Mouse (Mus musculus): ENCODE data around the gene Tmem60.

The Tmem60 gene

DNA sequence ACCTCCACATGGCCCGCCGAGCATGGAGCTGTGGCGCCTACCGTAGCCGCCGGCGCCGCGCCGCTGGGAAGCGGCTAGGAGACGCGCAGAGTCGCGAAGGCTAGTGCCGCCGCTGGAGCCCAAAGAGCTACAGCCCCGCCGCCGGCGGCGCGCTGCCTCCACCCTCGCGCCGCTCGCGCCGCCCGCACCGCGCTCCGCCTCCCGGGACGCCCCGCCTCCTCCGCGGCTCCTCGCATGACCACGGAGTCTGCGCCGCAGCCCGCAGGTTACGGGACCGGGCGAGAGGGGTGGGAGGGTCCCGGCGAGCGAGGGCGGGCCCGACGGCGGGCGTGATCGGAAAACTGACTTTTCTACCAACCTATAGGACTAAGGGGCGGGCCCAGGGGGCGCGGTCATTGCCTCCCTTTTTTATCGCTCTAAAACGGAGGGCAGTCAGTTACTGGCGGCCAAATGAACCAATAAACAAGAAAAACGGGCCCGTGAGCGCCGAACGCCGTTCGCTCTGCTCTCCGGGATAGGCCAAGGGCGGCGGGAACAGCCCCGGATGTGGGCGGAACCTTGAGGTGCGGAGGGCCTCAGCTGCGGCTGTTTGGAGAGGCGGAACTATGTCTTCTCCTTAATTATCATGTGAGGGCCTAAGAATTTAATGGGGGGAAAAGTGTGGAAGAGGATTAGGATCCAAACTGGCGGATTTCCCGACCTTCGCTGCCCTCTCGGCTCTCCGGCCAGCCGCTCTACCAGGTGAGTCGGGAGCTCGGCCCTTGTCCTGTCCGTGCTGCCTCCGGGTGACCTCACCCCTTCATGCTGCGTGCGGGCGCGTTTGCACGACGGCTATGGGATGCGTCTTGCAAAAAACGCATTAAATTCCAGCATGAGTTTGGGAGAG is at the start of gene Tmem60, which contains the start of gene Phtf2:
Gene Tmem60, plus strand, starts transcription at position 277 of the 886 bp plus-strand sequence.
Gene Phtf2, minus strand, starts transcription at position 210 of the 886 bp plus-strand sequence.
- DNase-seq (ENCODE audit: extremely low spot score, low read depth, low spot score): peak; percentile 83

DNA sequence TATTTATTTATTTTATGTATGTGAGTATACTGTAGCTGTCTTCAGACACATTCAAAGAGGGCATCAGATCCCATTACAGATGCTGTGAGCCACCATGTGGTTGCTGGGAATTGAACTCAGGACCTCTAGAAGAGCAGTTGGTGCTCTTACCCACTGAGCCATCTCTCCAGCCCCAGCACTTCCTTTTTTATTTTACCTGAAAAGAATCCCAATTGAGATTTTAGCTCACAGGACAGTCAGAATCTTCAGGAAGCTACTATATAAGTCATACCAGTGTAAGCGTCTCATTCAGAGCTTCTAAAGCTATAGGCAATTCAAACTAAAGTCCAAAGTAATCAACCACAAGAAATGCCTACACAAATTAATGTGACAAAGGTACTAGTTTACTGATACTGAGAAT is 47.6 kb upstream of the Tmem60 start:
- no peak for DNase-seq (ENCODE audit: extremely low spot score, low read depth, low spot score)

DNA sequence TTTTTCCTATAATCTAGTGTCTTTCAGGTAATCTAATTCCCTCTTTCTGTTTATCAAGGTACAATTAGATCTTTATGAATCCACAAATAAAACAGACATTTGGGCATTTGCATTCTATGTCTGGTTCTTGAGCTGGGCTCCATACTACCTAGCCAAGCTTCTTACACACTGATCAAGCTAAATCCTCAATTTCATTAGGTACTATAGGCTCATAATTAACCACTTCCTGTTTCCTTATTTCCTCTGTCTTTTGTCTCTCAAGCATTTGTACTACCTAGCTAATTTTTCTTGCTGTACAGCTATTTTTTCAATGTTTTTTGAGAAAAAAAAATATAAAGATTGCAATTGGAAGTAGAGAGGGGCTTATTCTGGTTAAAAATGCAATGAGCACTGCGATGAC is 44.9 kb upstream of the Tmem60 start:
- DNase-seq (ENCODE audit: extremely low spot score, low read depth, low spot score): no peak

DNA sequence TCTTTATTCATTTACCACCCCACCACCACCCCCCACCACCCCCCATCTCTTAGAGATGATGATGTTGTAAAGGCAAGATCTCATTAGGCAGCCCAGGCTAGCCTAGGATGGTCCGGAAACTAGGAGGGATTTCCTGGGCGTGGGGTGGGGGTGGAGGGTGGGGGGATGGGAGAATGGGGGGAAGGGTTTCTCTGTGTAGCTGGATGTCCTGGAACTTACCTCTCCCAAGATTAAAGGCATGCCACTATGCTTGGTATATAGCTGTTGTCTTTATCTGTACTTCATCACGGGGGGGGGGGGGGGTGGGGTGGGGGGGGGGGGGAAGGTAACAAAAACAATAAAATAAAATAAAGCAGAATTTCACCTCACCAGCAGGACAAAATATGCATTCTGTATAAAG is 38.6 kb upstream of the Tmem60 start:
- no peak for DNase-seq (ENCODE audit: extremely low spot score, low read depth, low spot score)

DNA sequence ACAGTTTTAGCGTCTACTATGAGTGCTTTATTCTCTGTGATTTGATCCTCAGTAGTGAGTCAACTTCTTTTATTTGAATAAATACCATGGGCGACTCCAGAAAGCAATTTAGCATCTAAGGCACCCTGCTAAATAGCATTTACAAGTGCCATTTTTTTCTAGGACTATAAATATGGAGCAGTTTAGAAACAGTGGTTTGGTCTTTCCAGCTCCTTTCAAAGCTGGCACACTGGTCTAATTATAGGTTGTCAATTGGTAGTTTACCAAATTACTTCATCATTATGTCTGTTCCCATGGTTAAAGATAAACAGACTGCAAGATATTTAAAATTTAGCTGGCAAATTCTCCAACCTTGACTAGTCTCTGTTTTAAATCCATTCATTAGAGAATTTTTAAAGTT is 38.2 kb upstream of the Tmem60 start:
- DNase-seq (ENCODE audit: extremely low spot score, low read depth, low spot score): no peak

DNA sequence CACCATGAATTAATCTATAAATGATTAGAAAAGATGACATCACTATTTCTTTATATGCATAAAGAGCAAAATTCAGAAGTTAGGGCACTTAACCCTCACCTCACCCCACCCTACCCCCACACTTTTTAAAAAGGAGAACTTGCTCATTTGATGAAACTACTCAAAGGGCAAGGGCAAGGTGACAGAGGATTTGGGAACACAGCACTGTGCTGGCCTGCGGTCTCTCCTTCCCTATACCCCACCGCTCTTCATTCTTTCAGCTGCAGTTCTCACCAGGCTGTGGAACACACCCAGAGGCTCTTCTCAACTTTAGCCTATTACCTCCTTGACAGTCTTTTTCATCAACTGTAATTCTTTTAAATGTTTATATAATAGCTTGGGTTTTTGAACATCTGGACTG is 35.0 kb upstream of the Tmem60 start:
- DNase-seq (ENCODE audit: extremely low spot score, low read depth, low spot score): no peak

DNA sequence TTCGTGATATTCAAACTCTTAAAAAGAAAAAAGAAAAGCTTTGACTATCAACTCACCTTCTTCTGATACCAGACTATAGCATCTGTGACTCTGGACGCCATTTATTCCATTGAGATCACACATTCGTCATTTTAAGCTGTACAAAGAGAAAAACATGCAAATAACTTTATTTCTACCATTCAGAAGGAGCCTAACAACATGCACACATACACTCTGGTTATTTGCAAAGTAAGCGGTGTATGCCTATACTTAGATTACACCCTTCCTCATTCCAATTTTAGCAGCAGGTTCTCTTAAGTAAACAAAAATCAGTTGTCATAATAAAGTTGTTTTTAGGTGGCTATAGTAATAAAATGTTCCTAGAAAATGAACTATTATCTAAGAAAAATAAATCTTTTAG is 26.9 kb upstream of the Tmem60 start:
- DNase-seq (ENCODE audit: extremely low spot score, low read depth, low spot score): no peak

DNA sequence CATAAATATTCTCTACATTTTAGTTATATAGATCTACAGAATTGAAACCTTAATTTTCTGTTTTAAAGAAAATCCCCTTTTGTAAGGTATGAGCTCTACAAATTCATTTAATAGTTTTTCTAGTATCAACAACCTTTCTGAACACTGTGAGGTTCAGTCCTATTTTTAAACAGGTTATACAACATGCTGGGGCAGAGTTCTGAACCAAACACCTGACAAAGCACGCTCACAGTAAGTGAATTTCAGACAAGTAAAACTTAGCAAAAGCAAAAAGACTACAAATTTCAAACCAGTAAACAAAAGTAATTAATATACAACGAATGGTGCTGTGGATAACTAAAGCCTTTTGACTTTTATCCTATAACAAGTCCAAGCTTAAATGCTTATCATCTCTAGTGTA is 23.6 kb upstream of the Tmem60 start:
- no peak for DNase-seq (ENCODE audit: extremely low spot score, low read depth, low spot score)

DNA sequence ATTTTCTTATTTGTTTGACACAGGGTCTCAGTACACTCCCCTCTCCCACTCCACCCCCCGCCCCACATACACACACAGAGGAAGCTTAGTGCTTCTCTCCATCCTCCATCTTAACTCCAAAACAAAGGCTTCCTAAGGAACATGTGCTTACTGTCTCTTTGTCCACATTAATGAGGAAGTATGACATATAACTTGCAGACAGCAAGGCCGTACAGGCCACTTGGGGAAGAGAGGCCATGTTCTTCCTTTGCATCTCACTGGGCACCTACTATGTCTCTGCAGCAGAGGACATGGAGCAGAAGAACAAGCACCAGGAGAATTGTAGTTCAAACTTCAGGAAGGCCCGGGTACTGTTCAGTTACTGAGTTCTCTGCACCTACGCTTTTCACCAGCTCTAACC is 21.4 kb upstream of the Tmem60 start:
- no peak for DNase-seq (ENCODE audit: extremely low spot score, low read depth, low spot score)

DNA sequence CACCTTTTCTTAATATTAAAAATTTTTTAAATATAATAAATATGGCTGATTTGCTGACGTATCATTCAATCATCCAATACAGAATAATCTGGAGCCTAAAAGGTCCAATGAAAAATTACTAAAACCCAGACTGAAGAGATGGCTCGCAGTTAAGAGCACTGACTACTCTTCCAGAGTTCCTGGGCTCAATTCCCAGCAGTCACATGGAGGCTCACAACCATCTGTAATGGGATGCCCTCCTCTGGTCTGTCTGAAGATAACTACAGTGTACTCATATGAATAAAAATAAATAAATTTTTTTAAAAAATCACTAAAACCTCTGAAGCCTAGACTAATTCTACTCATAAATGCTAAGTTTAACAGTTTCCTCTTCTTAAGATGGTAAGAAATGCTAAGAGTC is 20.1 kb upstream of the Tmem60 start:
- no peak for DNase-seq (ENCODE audit: extremely low spot score, low read depth, low spot score)

DNA sequence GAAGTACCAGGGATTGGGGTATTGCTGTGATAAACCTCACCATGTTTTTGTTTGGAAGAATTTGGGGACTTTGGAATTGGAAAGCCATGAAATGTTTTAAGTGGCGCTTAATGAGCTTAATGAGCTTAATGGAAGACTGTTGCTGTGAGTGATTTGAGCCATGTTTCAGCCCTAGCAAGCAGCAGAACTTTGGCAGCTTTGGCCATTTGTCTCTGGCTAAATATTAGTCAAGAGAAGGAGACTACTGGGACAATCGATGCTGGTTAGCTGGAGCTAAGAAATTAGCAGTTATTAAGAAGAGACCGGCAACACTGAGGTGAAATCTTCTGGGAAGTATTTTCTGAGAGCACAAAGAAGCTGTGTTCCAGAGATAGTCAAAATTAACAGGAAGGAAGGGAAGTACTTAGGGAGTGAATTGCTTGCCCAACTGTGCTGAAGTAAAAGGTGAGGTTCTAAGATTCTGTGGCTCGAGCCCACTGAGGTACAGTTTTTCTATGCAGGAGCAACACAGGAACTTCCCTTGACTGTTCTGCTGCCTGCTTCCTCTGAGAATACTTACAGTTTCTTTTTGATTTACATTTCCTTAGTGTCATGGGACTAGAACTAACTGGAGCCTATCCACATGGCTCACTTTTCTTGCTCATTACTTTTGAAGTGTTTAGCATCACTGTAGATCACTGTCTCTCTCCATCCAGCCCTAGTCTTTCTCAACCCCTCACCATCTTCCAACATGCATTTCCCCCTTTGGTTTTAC is 17.6 kb upstream of the Tmem60 start:
- no peak for DNase-seq (ENCODE audit: extremely low spot score, low read depth, low spot score)

DNA sequence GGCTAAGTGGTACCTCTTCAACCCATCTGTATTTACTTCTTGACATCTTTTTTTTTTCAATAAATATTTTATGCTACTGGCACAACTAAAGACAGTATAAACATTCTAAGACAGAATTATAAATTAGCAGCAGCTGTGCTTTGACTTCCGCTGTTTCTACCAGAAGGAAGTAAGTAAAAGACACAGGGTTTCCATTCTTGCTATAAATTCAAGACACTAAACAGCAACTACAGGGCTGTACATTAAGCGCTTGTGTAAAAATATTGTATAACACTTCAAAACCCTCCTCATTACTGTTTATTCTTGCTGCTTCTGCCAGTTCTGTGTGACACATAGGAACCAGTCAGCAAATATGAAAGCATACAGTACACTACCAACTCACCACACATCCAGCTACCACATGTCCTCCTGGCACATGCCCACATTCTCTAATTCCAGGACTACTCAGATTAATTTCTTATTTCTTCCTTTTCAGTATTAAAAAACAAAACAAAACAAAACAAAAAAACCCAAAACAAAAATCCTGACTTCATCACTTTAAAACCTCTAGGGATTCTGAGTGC is 16.7 kb upstream of the Tmem60 start:
- DNase-seq (ENCODE audit: extremely low spot score, low read depth, low spot score): no peak

DNA sequence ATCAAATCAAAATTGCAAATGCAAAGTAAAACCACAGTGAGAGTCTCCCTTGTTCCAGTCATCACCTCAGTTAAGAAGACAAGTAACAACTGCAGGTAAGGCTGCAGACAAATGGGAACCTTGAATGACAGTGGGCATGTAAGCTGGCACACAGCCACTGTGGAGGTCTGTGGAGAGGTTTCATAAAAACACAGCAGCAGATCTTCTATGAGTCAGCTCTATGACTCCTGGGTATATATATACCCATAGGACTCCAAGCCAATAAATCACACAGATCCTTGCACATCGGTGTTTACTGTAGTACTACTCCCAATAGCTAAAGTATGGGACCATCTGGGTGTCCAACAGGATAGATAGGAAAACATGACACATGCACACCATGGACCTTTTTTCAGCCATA is 8.8 kb upstream of the Tmem60 start:
- DNase-seq (ENCODE audit: extremely low spot score, low read depth, low spot score): no peak

DNA sequence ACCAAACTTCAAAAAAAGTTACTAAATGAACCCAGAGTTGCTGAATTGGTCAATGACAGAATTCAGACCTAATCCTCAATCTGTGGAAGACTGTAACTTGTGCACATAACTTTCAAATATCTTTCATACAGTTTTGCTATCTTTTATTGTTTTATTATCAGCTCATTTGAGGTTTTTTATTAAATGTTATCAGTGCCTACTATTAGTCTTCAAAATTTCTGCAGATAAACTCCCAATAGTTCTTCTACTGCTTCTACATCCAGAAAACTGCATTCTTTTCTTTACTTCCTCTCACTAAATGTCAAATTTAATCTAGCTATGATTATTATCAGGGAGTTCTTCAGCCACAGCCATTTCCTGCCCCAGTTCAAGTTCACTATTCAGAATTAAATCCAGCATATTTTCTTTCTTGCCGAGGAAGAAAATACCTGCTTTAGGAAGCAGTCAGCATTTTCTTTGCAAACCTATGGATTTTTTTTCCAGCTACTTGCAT is 5.0 kb upstream of the Tmem60 start:
- no peak for DNase-seq (ENCODE audit: extremely low spot score, low read depth, low spot score)

DNA sequence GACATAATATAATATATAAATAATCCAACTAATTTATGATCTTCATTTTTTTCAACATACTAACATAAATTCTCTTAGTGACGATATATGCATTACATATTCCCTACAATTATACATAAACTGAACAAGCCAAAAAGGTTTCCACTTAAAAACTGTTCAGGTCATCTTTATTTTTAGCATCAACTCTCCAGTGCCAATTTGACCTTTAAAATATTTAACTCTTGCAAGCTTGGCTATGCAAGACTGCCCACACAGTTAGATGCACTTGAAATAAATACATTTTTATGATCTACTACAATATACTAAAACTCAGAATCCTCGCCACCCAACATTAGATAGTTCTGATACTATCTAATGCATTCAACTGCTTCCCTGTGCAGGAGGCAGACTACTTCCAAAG is 1.6 kb upstream of the Tmem60 start:
- DNase-seq (ENCODE audit: extremely low spot score, low read depth, low spot score): no peak

DNA sequence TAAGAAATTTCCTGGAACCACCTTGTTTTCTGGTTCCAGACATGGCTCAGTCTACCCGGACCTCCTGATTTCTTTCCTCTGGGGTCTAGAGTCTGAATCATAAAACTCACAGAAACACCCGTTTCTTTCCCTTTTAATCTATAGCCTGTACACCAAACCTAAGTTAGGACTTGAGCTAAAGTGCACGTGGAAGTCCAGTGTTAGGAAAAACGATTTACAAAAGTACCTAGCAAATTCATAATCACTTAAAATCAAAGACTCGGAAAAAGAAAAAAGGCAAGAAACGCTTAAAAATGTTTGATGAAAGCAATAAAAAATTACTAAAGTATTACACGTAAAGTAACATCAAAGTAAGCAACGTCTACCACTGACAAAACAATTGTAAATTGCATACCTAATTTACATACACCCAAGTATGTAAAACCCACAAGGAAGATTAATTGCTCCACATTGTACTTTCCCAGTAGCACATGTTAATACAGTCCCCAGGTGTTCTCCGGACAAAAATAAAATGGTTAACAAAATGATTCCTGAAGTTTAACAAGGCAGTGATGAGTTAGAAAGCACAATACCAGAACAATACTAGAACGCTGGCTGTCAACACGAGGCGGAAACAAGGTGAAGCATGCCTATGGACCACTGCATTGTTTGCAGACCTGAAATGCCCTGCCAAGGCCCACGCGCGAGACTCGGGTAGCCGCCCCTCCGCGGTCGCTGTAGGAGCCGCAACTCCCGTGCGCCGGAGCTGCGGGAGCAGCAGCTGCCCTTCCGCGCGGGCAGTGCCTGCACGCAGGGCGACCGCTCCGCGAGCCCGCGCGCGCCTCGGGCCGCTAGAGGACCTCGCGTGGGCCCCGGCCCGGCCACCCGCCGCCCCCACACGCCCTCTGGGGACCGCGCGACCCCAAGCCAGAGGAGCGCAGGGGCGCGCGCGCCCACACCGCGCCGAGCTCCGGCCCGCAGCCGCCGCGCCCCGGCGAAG is 905 bp upstream of the Tmem60 start:
- DNase-seq (ENCODE audit: extremely low spot score, low read depth, low spot score): no peak

DNA sequence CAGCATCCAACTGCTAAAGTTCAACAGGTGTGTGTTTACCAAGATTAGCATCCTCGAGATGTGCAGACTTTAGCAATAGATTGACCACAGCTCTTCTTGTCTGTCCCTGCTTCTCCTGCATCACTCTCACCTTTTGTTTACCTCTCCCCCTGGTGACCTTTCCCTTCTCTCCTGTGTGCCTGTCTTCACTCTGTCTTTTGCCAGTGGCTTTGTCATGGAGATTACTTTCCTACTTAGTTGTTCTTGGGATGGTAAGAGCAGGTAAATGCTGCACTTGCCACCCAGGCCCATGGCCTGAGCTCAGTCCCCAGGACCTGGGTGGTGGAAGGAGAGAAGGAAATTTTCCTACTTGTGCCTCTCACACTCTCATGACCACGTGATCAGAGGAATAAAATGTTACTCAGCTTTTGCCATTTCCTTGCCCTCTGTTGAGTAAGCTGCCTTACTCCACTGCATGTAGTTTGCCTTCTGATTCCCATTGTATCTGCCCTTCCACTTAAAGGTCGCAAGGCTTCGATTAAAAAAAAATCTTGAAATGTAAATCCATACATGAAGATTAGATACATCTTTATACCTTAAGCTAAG is 2.1 kb downstream of the Tmem60 start:
- no peak for DNase-seq (ENCODE audit: extremely low spot score, low read depth, low spot score)

DNA sequence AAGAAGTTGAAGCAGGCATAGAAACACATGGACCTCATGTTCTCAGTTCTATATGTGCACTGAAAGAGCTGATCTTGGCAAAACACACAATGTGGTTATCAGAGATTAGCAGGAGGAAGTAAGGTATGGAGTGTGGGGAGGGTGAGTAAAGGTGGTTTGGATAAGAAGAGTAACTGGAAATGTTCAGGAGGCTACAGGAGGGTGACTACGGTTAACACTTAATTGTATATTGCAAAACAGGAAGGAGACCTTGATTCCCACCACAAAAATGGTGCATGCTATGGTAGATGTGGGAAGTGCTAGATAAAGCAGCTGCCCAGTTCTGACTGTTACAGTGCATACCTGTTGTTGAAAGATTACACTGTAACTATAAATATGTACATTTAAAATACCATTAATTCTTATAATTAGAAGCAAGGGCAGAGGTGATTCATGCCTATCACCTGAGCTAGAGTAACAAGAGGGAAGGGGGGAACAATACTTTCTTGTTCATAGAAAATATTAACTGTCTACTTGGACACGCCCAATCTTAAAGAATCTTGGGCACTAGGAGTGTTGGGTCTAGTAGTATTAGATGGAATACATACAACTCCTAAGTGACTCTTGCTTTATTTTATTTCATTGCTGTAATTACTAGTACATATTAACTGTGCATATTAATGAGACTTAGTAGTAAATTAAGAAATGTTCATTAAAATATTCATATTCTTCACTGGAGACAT is 15.6 kb downstream of the Tmem60 start:
- no peak for DNase-seq (ENCODE audit: extremely low spot score, low read depth, low spot score)

DNA sequence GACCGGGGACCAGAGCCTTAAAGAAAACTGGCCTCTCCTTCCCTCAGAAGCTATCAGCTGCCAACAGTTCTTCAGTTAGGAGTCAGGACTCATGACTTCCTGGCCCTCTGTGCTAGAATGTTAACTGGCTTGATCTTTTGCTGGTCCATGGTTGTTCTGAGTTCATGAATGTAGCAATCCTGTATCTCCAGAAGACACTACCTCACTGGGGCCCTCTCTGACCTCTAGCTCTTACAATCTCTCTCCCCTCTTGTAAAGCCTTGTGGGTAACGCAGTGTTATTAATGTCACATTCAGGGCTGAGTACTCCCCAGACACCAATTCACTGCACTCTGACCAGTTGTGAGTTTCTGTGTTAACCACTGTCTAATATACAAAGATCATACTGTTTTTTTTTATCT is 22.7 kb downstream of the Tmem60 start:
- no peak for DNase-seq (ENCODE audit: extremely low spot score, low read depth, low spot score)

DNA sequence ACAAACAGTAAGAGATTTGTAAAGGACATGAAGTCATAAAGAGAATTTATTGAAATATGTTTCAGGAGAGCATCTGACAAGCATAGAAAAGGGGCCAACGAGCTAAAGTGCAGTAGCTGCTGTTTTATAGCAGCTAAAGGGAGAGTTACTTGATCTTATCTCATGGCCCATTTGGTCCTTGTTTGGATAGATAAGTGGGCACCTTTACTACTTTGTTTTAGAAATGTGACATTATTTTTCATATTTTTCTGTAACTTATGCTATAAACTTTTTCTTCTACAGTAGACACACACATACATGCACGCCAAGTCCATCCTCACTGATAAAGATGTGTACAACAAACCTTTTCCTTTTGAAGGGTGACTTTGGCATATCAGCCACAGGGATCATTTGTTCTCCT is 23.4 kb downstream of the Tmem60 start:
- DNase-seq (ENCODE audit: extremely low spot score, low read depth, low spot score): no peak

All from hindlimb bud, embryonic 11.5 days (tissue).